Mouse (Mus musculus) C2C12 (cell line): ENCODE results near the gene Slc12a4. TPM values are rescaled to one million over a fixed set of nuclear protein-coding genes. Genes with fewer than 3 reads are reported as not detected.

Source experiments
- H3K27me3 ChIP-seq: one replicate; pipeline ENCODE4 v1.6.1; 2011; ENCODE audit not compliant: control insufficient read depth, insufficient read depth, insufficient read length
- H3K36me3 ChIP-seq: one replicate; pipeline ENCODE4 v1.6.1; 2011; ENCODE audit not compliant: control insufficient read depth, insufficient read depth
- H3K4me3 ChIP-seq: one replicate; pipeline ENCODE4 v1.5.1; 2011; ENCODE audit warnings: mild to moderate bottlenecking, control low read depth; ENCODE audit not compliant: poor library complexity, insufficient read depth, severe bottlenecking
- H3K79me2 ChIP-seq: one replicate; pipeline ENCODE4 v1.6.1; 2011; ENCODE audit not compliant: control insufficient read depth, insufficient read depth
- H3K79me3 ChIP-seq: one replicate; pipeline ENCODE4 v1.6.1; 2011; ENCODE audit warnings: low read depth, control low read depth
- H3ac ChIP-seq: one replicate; pipeline ENCODE3; 2011; ENCODE audit warnings: low read depth; ENCODE audit not compliant: control insufficient read depth, insufficient read length
- CEBPB ChIP-seq: IDR thresholded peaks from one replicate; pipeline ENCODE4 v1.6.1; 2011; ENCODE audit warnings: low read depth, mild to moderate bottlenecking, control low read depth, moderate library complexity
- CTCF ChIP-seq: IDR thresholded peaks from one replicate; pipeline ENCODE4 v1.5.1; 2011; ENCODE audit not compliant: control insufficient read depth, insufficient read depth, insufficient read length
- FOSL1 ChIP-seq: IDR thresholded peaks from one replicate; pipeline ENCODE4 v1.8.0; 2011; ENCODE audit warnings: mild to moderate bottlenecking, low read length; ENCODE audit not compliant: poor library complexity, insufficient read depth, severe bottlenecking
- MAX ChIP-seq: IDR thresholded peaks from one replicate; pipeline ENCODE4 v1.6.1; 2011; ENCODE audit warnings: mild to moderate bottlenecking, control low read depth
- MYOD1 ChIP-seq: IDR thresholded peaks from one replicate; pipeline ENCODE4 v1.6.1; 2011; ENCODE audit warnings: low read depth; ENCODE audit not compliant: control insufficient read depth, insufficient read length
- MYOG ChIP-seq: IDR thresholded peaks from one replicate; pipeline ENCODE4 v1.6.1; 2011; ENCODE audit not compliant: control insufficient read depth, insufficient read length; ENCODE audit errors: extremely low read depth
- USF1 ChIP-seq: IDR thresholded peaks from one replicate; pipeline ENCODE4 v1.6.1; 2011; ENCODE audit warnings: low read depth, mild to moderate bottlenecking, control low read depth, moderate library complexity
- polyA plus RNA-seq: library from polyadenylated mRNA; unstranded; fragments of >200 nt; fragmentation: generic; extraction: Trizol; gene quantifications from one replicate; pipeline ENCODE4 v1.2.1, GENCODE M21; 2012; ENCODE audit warnings: missing spikeins

Gene Slc12a4
- polyA plus RNA-seq, 1 experiment, result 79.1 TPM

DNA sequence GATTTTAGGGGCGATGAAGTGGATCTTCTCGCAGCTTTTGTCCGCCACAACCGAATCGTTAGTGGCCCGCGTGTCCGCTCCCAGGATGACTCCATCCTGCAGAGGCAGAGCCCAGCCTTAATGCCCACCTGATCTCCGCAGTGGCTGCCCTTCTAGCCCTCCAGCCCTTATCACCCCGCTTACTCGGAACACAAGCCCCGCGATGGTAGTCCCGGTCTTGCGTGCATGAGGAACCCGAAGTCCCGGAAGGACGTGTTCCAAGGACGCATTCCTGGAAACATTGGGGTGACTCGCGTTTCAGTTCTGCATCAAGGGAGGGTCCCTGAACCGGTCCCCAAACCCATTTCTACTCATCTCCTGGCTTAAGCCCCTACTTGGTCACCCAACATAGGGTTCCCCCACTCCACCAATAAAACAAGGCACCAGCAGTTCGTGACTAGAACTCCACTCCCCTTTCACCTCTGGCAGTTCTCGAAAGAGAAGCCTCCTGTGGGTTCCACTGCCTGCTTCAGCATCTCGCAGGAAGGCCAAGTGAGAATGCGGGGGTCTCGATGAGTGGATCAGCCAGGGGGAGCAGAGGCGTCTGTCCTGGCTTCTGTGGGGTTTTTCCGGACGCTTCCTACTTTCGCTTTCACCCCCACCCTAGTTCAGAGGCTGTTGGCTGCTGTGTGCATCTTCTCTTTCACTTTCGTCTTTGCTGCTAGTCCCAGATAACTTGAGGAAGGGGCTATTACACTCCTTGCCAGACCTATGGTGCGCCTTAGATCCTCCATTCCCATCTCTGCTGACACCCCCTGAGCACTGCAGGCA is 28.2 kb downstream of the Slc12a4 start:
- Histone ChIP-seq H3K79me3 (peaks cover 2% of the 10 kb centered on the region), H3K36me3 (peaks cover 29% of the 10 kb centered on the region), H3ac (peak overlapping the region; percentile 79), H3K79me2 (no peaks in the 10 kb centered on the region), H3K4me3 (peak overlapping the region; percentile 71), H3K27me3 (no peaks in the 10 kb centered on the region)
- TF ChIP-seq MYOG (no peak), USF1 (no peak), FOSL1 (no peak), CTCF (no peak), MYOD1 (no peak), CEBPB (no peak), MAX (no peak)

DNA sequence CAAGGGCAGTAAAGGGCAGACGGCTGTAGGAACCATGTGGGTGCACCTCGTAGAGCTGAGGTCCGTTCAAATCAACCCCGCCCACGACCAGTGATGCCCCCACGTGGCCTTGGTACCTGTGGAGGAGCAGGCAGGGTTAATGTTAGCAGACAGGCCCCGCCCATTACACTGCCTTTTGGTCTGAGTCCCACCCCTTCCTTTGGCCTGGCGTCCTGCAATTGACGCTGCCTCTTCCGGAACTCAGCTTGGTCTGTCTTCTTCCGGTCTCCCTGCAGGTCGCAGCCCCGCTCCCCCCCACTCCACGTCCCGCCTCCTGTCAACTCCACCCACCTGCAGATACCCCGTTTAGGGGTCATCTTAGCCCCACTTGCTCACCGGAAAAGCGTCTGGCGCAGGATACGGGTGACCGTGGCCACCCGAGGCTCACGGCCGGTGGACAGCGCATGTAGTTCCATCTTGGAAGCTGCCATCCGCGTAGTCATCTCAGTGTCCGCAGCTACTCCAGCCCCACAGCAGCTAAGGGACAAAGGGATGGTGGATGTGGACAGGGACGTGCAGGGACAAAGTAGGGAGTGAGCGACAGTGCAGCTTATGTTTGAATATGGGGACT is 28.9 kb downstream of the Slc12a4 start:
- no peak for TF ChIP-seq MYOG
- TF ChIP-seq CEBPB, result no peak
- no peak for TF ChIP-seq CTCF
- TF ChIP-seq FOSL1, result no peak
- TF ChIP-seq MAX, result peak; percentile 90
- peak; percentile 71 for TF ChIP-seq USF1
- no peak for TF ChIP-seq MYOD1
- no peaks in the 10 kb centered on the region for H3K79me2 ChIP-seq

DNA sequence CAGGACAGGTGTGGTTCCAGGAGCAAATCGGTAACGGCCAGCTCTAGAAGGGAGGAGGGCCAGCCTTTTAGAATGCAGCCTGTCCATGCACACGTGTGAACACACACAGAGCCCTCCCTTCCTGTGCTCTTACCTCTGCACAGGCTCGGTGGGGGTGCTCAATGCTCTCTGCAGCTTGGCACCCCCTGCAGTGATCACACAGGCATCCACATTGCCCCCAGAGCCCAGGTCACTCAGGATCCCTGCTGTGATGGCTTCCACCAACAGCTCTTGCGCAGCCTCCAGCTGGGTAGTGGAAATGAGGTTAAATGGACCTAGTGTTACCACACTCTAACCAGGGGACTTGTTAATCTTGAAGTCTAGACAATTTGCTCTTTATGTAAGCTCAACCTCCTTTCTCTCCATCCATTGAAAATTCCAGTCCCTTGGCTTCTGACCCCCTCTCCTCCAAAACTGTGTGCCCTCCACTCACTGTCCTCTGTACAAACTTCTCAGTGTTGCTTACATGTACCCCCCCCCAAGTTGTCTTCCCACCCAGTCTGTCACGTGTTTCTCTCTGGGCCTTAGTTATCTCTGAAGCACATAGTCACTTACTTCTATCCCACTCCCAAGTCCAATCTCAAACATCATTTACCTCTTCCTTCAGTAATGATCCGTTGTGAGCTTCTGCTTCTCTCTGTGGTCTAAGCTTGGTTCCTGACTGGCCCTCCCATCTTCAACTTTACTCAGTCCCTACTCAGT is 29.9 kb downstream of the Slc12a4 start:
- no peaks in the 10 kb centered on the region for H3K79me2 ChIP-seq
- H3ac ChIP-seq, result no peak overlapping the region
- H3K79me3 ChIP-seq, result peaks cover 2% of the 10 kb centered on the region
- TF ChIP-seq CEBPB (no peak), USF1 (no peak), FOSL1 (no peak), MAX (no peak)
- H3K4me3 ChIP-seq, result peak overlapping the region; percentile 71
- peaks cover 14% of the 10 kb centered on the region for H3K36me3 ChIP-seq
- H3K27me3 ChIP-seq, result no peaks in the 10 kb centered on the region

More for the DNA sequence above, 28.9 kb downstream of the Slc12a4 start:
- H3K36me3 ChIP-seq, result peaks cover 24% of the 10 kb centered on the region
- H3ac ChIP-seq, result peak overlapping the region; percentile 79
- peak overlapping the region; percentile 71 for H3K4me3 ChIP-seq
- H3K27me3 ChIP-seq, result no peaks in the 10 kb centered on the region
- H3K79me3 ChIP-seq, result peaks cover 2% of the 10 kb centered on the region

DNA sequence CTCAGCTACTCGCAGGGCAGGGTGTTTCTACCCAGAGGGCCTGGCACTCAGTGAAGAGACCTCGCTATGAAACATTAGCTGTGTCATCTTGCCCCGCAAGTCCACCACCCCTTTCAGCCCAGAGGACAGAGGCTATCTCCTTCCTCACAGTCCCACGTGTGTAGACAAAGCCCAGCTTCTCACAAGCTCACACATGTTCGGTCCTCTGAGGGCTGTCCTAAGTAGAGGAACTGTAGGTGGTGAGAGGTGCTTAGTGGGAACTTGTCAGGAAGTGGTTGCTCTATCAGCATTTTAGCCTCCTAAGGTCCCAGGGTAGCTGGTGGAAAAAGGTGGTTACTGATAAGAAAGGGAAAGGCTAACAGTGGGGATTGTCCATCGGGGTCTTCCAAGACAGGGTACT is 30.8 kb downstream of the Slc12a4 start:
- H3K4me3 ChIP-seq, result no peak overlapping the region
- H3K79me2 ChIP-seq, result no peaks in the 10 kb centered on the region
- H3K79me3 ChIP-seq, result peaks cover 2% of the 10 kb centered on the region
- H3ac ChIP-seq, result no peak overlapping the region
- no peak for TF ChIP-seq CTCF
- no peak for TF ChIP-seq MYOG
- TF ChIP-seq MAX, result no peak
- no peak for TF ChIP-seq CEBPB
- TF ChIP-seq FOSL1, result no peak
- TF ChIP-seq USF1, result no peak
- TF ChIP-seq MYOD1, result no peak
- no peaks in the 10 kb centered on the region for H3K27me3 ChIP-seq
- H3K36me3 ChIP-seq, result peaks cover 9% of the 10 kb centered on the region

DNA sequence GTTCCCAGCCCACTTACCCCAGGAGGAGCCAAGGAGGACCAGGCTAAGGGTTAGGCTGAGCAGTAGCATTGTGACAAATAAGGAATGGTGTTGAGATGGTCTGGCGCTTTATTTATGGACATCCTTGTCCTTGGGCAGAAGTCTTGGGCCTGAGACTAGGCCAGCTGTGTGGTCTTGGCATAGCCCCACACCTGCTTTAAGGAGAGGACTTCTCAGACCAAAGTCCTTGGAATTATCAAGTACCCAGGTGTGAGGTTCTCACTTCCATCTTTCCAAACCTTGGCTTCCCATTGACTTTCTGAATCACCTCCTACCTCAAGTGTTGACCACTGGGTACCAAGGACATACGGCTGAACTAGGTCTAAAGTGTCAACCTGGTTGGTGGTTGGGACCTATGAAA is 32.1 kb downstream of the Slc12a4 start, which contains the start of gene Ctrl:
TSS of gene Ctrl (minus strand) at position 101 of the 400 bp plus-strand sequence.
- Histone ChIP-seq H3K79me3 (peaks cover 2% of the 10 kb centered on the region), H3K36me3 (peaks cover 3% of the 10 kb centered on the region), H3K79me2 (no peaks in the 10 kb centered on the region), H3ac (no peak within 1 kb of the TSS), H3K4me3 (no peak within 1 kb of the TSS), H3K27me3 (no peaks in the 10 kb centered on the region)
- no peak for TF ChIP-seq MAX
- no peak for TF ChIP-seq CTCF
- TF ChIP-seq USF1, result no peak
- TF ChIP-seq CEBPB, result no peak
- TF ChIP-seq FOSL1, result no peak
- no peak for TF ChIP-seq MYOD1
- TF ChIP-seq MYOG, result no peak
